Mouse (Mus musculus) stomach, embryonic 14.5 days (tissue): Measurements from ENCODE around the gene Chd5. TPM values are rescaled to one million over a fixed set of nuclear protein-coding genes. Genes with fewer than 3 reads are reported as not detected.

Source experiments
- ATAC-seq: fragments of 200-750 bp; cut with Nextera tagmentation; 2 replicates; pipeline ENCODE4 v1.8.0; 2017; ENCODE audit warnings: low read depth, moderate TSS enrichment; ENCODE audit not compliant: insufficient number of reproducible peaks, insufficient read depth, low FRiP score
- H3K27ac ChIP-seq: fragments of 300-500 bp; sonication (generic); 2 replicates; pipeline ENCODE4 v1.5.1; 2014; ENCODE audit warnings: mild to moderate bottlenecking, low read length, moderate library complexity, mixed read lengths
- H3K27me3 ChIP-seq: fragments of 300-500 bp; sonication (generic); 2 replicates; pipeline ENCODE4 v1.6.1; 2014; ENCODE audit warnings: low read length, control low read depth, mixed read lengths; ENCODE audit not compliant: control insufficient read depth, insufficient read depth
- H3K36me3 ChIP-seq: fragments of 300-500 bp; sonication (generic); 2 replicates; pipeline ENCODE4 v1.6.1; 2014; ENCODE audit warnings: mild to moderate bottlenecking, control low read depth, low read length, moderate library complexity, mixed read lengths; ENCODE audit not compliant: control insufficient read depth, insufficient read depth
- H3K4me1 ChIP-seq: fragments of 300-500 bp; sonication (generic); 2 replicates; pipeline ENCODE4 v1.6.1; 2014; ENCODE audit warnings: low read length, control low read depth, mixed read lengths; ENCODE audit not compliant: control insufficient read depth, insufficient read depth
- H3K4me2 ChIP-seq: fragments of 300-500 bp; sonication (generic); replicated peaks from 2 replicates; pipeline ENCODE4 v1.6.1; 2014; ENCODE audit warnings: low read depth, low read length, control low read depth
- H3K4me3 ChIP-seq: fragments of 300-500 bp; sonication (generic); 2 replicates; pipeline ENCODE4 v1.5.1; 2014; ENCODE audit warnings: low read depth, low read length, control low read depth
- H3K9ac ChIP-seq: fragments of 300-500 bp; sonication (generic); replicated peaks from 2 replicates; pipeline ENCODE4 v1.6.1; 2014; ENCODE audit warnings: low read depth, mild to moderate bottlenecking, control low read depth, low read length, moderate library complexity, mixed read lengths
- H3K9me3 ChIP-seq: fragments of 300-500 bp; sonication (generic); 2 replicates; pipeline ENCODE4 v1.6.1; 2016; ENCODE audit warnings: low read depth, low read length, control low read depth; ENCODE audit not compliant: control insufficient read depth
- WGBS: fragments of 180-500 bp; shearing (Covaris S2); extraction: QIAGEN DNeasy Blood & Tissue Kit; methylation state at CpG from one replicate; pipeline ENCODE4 v1.1.7; 2014; 5-methylcytosine and 5-hydroxymethylcytosine counted together
- polyA plus RNA-seq: library from polyadenylated mRNA; unstranded; fragments of >200 nt; fragmentation: Nextera tagmentation; extraction: Ambion mirVana; gene quantifications from 2 replicates; pipeline ENCODE4 v1.2.1, GENCODE M21; 2014

The Chd5 gene
- polyA plus RNA-seq, 1 experiment from 2014 or later = 0.81 TPM

DNA sequence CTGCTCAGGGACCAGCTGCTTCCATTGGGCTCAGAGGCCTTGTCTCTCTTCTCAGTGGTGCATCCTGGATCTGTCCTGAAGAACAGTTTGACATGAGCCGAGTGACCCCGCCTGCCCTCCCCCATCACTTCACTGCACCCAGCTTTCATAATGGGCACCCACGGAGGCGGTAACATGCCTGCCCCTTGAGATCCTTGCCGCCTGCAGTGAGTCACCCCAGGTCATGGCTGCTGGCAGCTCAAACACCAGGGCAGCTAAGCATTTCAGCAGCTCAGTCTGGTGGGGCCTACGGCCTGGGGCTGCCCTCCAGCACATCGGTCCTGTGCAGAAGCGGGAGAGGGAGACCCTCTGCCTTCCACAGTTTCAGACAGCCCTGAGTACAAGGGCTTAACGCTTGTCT is 30.9 kb upstream of the Chd5 start:
- Histone ChIP-seq H3K27ac (no peak overlapping the region), H3K36me3 (peaks cover 12% of the 10 kb centered on the region), H3K9me3 (no peaks in the 10 kb centered on the region), H3K9ac (no peak overlapping the region), H3K27me3 (peaks cover 3% of the 10 kb centered on the region; the same call in 1 of the 2 replicates), H3K4me1 (no peaks in the 10 kb centered on the region; the same call in 1 of the 2 replicates), H3K4me2 (no peak overlapping the region), H3K4me3 (no peak overlapping the region)
- ATAC-seq = no peak
- 86% methylated on average over 9 of the region's 9 CpGs for WGBS

GRCm38 (mm10) chr4:152312186-152312585 is 26.3 kb upstream of the Chd5 start:
- no peaks in the 10 kb centered on the region for H3K36me3 ChIP-seq
- no peak overlapping the region for H3K4me3 ChIP-seq
- no peak overlapping the region for H3K9ac ChIP-seq
- no peaks in the 10 kb centered on the region for H3K9me3 ChIP-seq
- H3K4me1 ChIP-seq = peaks cover 12% of the 10 kb centered on the region; the same call in 1 of the 2 replicates
- no peak overlapping the region for H3K27ac ChIP-seq
- peak overlapping the region; percentile 60 for H3K4me2 ChIP-seq
- peaks cover 34% of the 10 kb centered on the region for H3K27me3 ChIP-seq
- WGBS = 4% methylated on average over 14 of the region's 14 CpGs
- ATAC-seq = no peak

DNA sequence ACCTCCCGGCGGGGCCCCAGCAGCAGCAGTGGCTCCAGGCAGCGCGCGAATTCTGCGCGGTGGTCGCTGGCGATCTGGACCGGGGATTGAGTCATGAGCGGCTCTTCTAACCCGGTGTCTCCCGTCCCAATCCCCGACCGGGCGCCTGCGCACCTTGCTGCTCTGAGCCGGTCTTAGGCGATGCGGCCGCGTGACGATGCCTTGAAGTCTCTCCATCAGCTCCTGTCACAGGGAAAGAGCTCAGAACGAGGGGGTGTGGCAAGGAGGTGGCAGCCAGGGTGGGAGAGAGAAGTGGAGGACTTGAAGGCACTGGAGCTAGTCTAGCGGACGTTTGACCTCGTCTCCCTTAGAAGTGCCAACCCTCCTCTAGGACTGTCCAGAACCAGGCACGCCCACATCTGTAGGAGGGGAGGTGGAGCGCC is 25.2 kb upstream of the Chd5 start:
- ATAC-seq = peak; percentile 33; the same call in 1 of the 2 replicates
- whole genome bisulfite sequencing = under 1% methylated on average over 29 of the region's 29 CpGs
- H3K9ac ChIP-seq = no peak overlapping the region
- H3K4me3 ChIP-seq = peak overlapping the region; percentile 25
- no peaks in the 10 kb centered on the region for H3K9me3 ChIP-seq
- H3K27me3 ChIP-seq = peaks cover 38% of the 10 kb centered on the region
- peaks cover 13% of the 10 kb centered on the region; the same call in 1 of the 2 replicates for H3K4me1 ChIP-seq
- H3K4me2 ChIP-seq = peak overlapping the region; percentile 60
- H3K27ac ChIP-seq = no peak overlapping the region
- no peaks in the 10 kb centered on the region for H3K36me3 ChIP-seq

DNA sequence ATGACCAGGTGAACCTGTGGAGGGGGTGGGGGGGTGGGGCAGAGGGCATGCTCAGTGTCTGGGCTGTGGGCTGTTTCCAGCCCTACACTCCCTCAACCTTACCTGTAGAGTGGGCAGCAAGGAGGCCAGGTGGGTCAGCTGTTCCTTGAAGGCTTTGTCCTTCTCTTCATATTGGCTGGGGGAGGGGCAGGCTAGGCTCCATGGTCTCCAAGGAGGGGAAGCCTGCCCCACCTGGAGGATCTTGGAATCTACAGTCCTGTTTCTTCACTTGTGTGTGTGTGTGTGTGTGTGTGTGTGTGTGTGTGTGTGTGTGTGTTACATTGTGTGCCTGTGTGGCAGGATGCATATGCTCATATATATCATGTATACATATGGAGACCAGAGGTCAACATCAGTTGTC is 24.5 kb upstream of the Chd5 start:
- Histone ChIP-seq H3K9ac (no peak overlapping the region), H3K9me3 (no peaks in the 10 kb centered on the region), H3K4me2 (peak overlapping the region; percentile 60; the same call in 1 of the 2 replicates), H3K27ac (no peak overlapping the region), H3K4me1 (peaks cover 18% of the 10 kb centered on the region; the same call in 1 of the 2 replicates), H3K4me3 (no peak overlapping the region), H3K27me3 (peaks cover 38% of the 10 kb centered on the region), H3K36me3 (no peaks in the 10 kb centered on the region)
- no peak; the same call in 1 of the 2 replicates for ATAC-seq

DNA sequence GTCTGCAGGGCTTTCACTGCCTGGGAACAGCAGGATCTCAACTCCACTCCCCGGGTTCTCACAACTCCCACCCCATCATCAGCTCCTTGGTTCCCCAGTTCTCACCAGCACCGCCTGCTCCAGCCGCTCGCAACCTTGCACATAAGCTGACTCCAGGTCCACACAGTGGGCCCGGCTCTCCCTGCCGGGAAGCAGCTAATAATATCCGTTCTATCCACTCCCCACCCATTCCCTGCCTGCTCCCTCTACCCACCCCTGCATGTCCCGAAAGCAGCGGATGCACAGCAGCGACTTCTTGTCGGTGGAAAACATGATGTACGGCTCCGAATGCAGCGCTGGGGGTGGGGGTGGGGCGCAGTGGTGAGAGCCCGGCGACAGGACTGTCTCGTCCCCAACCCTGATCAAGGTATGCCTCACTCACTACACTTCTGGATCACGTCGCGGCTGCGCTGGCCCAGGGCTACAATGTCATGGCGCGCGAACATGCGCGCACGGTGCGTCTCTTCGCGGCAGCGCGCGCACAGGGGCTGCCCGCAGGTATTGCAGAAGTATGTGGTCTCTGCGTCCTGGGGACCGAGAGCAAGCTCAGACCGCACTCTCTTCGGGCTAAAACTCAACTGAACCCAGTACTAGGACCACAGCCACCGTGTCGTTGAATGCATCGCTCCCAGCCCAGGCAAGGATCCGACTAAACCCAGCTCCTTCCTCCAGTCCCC is 22.8 kb upstream of the Chd5 start:
- ATAC-seq = no peak
- WGBS = under 1% methylated on average over 43 of the region's 43 CpGs
- Histone ChIP-seq H3K4me1 (peaks cover 18% of the 10 kb centered on the region; the same call in 1 of the 2 replicates), H3K4me2 (peak overlapping the region; percentile 39), H3K36me3 (no peaks in the 10 kb centered on the region), H3K9ac (no peak overlapping the region), H3K4me3 (peak overlapping the region; percentile 25), H3K9me3 (no peaks in the 10 kb centered on the region), H3K27ac (no peak overlapping the region), H3K27me3 (peaks cover 38% of the 10 kb centered on the region)

DNA sequence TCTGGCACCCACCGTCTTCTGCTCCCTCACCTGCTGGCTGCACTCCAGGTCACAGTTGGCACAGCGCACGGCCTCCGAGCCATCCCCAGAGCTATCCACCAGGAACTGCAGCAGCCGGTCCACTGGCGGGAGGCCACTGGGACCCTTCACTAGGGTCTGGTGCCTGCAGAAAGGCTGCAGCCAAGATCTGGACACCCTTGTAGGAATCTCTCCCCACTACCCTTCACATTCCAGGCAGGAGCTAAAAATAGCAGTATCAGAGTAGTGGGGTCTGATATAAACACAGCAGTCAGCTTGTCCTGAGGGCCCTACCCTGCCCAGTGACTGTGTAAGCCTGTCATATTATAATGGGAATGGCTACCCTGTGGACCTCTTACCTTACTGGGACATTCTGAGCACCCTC is 20.8 kb upstream of the Chd5 start:
- 76% methylated on average over 6 of the region's 6 CpGs for WGBS
- H3K4me2 ChIP-seq = no peak overlapping the region

DNA sequence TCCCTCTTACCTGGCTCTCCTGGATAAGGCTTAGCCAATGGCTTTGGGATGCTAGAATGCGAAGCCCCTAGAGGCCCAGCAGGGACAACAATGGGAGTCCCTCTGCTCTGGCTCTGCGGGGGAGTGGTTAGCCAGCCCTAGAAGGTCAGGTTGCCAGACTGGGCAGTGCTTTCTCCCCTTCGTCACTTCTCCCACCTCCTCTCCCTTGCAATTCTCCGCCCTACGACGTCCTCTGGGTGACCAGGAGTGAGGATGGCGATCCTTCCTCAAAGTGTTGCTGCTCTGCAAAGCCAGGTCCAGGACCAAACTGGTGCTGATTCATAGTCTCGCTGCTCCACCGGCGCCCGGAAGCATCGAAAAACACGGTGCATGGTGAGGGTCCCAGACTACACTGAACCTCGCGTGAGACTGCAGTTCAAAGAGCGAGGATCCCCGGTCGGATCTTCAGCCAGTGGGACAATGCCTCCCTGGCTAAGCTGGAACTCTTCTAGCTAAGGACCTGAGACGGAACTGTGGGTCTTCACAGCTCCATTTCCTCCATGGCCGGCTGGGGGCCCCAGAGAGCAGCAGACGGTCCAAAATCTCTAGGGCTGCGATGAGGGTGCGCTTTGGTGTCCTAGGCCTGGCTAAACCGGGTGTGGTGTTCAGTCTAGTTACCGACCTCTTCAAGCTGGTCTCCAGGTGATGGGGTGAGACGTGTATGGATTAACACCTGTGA is 19.8 kb upstream of the Chd5 start, which contains the start of gene Rnf207:
TSS of gene Rnf207 (minus strand) at position 477 of the 718 bp plus-strand sequence.
- Histone ChIP-seq H3K36me3 (no peaks in the 10 kb centered on the region), H3K9me3 (no peaks in the 10 kb centered on the region), H3K4me2 (peak within 1 kb of the TSS; percentile 36), H3K9ac (no peak within 1 kb of the TSS), H3K27me3 (peaks cover 35% of the 10 kb centered on the region), H3K4me3 (no peak within 1 kb of the TSS; the same call in 1 of the 2 replicates), H3K4me1 (peaks cover 7% of the 10 kb centered on the region; the same call in 1 of the 2 replicates), H3K27ac (no peak within 1 kb of the TSS)
- WGBS = 5% methylated on average over 26 of the region's 26 CpGs
- ATAC-seq = no peak

More for the DNA sequence above, 20.8 kb upstream of the Chd5 start:
- ATAC-seq = no peak
- no peaks in the 10 kb centered on the region for H3K36me3 ChIP-seq
- H3K9ac ChIP-seq = no peak overlapping the region
- H3K27me3 ChIP-seq = peaks cover 35% of the 10 kb centered on the region
- no peak overlapping the region for H3K4me3 ChIP-seq
- H3K9me3 ChIP-seq = no peaks in the 10 kb centered on the region
- peaks cover 17% of the 10 kb centered on the region; the same call in 1 of the 2 replicates for H3K4me1 ChIP-seq
- no peak overlapping the region for H3K27ac ChIP-seq

DNA sequence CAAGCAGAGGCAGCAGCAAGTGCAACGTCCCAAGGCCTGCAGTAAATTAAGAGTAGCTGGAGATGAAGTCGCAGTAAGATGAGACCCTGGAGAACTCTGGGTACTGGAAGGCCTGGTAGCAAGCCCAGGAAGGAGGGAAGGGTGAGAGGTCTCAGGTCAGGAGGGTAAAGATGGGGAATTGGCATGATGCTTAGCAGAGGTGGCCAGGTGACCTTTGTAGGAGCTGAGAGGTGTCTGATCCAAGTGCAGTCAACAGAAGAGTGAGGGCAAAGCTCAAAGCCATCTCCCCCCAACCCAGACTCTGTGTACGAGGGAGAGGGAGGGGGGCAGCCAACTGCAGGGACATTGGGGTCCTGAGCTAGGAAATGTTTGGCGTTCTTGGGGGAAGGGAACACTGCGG is 17.0 kb upstream of the Chd5 start:
- no peak overlapping the region for H3K9ac ChIP-seq
- H3K4me2 ChIP-seq = no peak overlapping the region
- WGBS = 57% methylated on average over 5 of the region's 5 CpGs
- peaks cover 10% of the 10 kb centered on the region for H3K27me3 ChIP-seq
- H3K9me3 ChIP-seq = no peaks in the 10 kb centered on the region
- no peak overlapping the region for H3K4me3 ChIP-seq
- ATAC-seq = no peak
- H3K27ac ChIP-seq = no peak overlapping the region
- H3K36me3 ChIP-seq = no peaks in the 10 kb centered on the region
- 0 out of 2 replicates have a peak, but pooled peaks cover 5% of the 10 kb centered on the region for H3K4me1 ChIP-seq
